Mouse (Mus musculus) cerebellum, postnatal 36 days (tissue): ENCODE measurements around the gene Ermp1.

Experiments used
- DNase-seq, 2 experiments: peaks; one replicate each; pipeline ENCODE4 v3.0.0; 2021 to 2022; ENCODE audit warnings: mixed read lengths in 2 of 2

The Ermp1 gene

DNA sequence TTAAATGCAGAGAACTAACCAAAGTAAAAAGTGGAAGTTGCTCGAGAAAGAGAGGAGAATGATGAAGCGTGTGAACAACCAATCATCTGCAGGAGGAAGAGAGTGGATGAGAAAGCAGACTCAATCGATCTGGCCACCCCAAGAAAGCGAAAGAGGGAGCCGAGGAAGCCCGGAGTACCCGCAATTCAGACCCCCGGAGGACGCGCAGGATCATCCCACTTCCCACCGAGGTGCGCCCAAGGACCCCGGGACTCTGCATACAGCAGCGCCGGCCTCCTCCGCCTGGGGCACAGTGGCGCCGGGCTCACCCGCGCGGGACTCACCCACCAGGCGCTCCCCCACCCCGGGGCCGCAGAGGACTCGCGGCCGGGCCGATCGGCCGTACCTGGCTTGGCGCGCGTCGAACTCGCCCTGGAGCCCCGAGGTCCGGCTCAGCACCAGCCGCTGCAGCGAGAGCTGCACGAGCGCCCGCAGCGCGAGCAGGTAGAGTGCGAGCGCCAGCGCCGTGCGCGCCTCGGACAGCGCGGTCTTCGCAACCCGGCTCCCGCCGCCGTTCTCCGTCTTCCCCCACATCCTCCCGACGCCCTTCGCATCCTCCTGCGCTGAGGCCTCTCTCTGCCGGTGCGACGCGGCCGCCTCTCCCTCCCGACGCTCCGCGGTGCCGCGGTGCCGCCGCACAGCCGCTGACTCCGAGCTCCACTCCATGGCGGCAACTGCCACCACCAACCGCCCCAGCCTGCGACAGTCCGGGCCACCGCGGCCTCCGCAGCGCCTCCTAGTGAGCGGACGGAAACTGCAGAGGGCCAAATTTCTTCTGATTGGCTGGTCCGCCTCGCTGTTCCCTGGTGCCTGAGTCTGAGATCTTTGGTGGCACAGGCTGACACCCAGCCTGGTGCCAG, at the start of gene Ermp1:
Gene Ermp1, minus strand, starts transcription at position 765 of the 899 bp plus-strand sequence.
- DNase-seq: peak; percentile 99 to 100

DNA sequence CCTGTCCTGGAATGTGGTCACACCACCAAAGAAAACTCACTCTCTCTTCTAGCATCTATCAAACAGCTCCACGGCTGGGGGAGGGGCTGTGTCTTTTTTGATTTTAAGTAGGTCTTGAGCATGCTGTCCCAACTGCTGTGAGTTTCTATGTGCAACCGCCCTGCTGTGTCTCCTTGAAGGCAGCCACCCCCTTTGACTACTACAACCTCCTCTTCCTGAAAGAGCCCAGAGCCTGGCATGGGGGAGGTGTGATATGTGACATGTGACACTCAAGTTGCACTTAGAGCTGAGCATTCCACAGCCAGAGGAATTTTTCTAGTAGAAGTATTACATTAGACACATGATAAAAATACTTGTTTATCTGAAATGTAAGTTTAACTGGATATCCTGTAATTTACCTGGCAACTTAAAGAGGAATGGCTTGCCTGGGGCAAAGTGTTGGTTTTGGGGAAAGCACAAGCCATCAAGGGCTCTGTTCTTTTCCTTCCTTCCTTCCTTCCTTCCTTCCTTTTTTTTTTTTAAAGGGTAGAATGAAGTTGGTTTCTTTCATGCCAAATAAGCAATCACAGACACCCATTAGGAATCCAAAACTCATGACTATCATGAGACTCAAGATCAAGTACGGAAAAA, 49.1 kb upstream of the Ermp1 start, which contains the start of gene Mlana:
Gene Mlana, plus strand, starts transcription at position 580 of the 630 bp plus-strand sequence.
- DNase-seq: no peak

DNA sequence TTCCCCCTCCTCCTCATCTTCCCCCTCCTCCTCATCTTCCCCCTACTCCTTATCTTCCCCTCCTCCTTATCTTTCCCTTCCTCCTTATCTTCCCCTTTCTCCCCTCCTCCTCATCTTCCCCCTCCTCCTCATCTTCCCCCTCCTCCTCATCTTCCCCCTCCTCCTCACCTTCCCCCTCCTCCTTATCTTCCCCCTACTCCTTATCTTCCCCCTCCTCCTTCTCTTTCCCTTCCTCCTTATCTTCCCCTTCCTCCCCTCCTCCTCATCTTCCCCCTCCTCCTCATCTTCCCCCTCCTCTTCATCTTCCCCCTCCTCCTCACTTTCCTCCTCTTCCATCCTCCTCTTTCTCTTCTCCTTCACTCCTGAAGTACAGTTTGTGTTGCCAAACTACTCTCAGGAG, 48.6 kb upstream of the Ermp1 start:
- DNase-seq: no peak

DNA sequence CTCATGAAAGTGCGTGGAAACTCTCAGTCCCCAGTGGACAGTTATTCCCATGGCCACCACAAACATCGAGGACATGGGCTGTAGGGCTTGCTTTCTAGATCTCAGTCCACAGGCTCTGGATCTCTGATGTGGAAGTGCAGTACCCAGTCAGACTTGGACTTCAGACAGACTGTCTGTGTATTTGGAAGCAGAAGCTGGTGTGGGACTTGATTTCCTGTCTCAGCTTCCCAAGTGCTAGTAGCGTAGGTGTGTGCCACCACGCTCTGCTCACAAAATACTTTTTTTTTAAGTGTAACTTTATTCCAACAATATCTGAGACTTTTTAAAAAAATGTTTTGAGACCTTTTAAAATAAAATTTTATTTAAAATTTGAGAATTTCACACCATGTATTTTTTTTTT, 48.1 kb upstream of the Ermp1 start:
- DNase-seq: no peak

DNA sequence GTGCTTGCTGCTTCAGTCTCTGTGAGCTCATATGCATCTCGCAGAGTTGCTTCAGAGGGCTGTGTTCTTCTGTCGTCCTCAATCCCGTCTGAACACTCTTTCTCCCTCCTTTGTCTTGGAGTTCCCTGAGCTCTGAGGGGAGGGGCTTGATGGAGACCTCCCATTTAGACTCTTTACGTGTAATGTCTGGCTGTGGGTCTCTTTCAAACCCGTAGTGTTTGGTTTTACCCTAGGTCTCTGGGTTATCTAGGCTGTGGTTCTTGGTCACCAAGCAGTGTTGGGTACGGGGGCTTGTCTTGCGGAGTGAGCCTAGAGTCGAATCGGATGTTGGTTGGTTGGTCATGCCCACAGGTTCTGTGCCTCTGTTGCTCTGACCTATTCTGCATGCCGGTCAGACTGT, 46.9 kb upstream of the Ermp1 start:
- no peak for DNase-seq

DNA sequence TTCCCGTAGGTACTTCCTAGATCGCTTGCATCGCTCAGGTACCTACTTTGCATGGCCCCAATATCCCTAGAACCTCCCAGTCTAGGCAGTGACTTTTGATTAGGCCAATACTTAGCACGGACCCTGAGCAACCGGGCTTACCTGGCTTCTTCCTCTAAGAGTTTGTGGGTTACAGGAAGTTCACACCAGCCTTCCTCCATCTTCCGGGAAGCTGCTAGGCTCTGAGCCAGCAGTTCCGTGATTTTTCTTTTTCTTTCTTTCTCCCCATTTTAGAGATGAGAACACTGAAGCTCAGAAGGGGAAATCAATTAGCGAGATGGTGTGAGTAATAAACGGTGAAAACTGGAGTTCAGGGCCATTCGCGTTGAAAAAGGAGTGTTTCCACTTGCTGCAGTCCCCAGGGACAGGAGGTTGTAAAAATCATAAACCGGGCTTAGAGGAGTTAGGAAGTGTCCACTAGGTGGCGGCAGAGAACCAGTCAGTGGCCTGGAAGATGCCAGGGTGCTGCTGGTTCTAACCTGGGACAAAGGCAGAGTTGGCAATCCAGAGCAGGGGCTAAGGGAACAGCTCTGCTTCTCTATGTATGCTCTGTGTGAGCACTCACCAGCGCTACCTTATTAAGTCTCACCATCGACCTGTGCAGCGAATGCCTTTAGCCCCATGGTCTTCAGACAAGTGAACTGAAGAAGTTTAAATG, 35.8 kb upstream of the Ermp1 start:
- DNase-seq: peak; percentile 82 to 88

DNA sequence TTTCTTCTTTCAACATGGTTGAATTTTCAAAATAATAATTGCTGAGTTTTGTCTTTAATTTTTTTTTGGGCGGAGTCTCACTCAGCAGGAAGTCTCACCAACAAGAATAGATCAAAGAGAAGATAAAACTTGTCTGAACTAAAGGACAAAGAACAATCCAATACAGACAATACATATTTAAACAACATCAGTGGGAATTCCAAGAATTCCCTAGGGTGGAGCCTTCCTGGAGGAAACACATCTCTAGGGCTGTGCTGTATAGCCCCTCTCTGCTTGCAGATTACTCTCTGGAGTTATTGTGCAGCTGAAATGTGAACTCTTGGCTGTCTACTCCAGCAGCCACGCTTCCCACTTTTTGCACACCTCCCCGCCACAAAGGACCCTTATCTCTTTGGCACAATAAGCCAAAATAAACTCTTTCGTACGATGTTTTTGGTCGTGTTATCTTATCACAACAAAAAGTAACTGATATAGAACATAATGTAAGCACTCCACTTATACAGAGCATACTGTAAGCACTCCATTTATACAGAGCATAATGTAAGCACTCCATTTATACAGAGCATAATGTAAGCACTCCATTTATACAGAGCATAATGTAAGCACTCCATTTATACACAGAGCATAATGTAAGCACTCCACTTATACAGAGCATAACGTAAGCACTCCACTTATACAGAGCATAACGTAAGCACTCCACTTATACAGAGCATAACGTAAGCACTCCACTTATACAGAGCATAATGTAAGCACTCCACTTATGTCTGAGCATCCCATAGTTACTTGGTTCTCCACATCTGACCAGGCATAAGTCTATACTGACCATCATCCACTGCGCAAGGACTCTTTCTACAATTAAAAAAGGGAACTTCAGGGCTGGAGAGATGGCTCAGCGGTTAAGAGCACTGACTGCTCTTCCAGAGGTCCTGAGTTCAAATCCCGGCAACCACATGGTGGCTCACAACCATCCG, 32.3 kb upstream of the Ermp1 start:
- no peak for DNase-seq

DNA sequence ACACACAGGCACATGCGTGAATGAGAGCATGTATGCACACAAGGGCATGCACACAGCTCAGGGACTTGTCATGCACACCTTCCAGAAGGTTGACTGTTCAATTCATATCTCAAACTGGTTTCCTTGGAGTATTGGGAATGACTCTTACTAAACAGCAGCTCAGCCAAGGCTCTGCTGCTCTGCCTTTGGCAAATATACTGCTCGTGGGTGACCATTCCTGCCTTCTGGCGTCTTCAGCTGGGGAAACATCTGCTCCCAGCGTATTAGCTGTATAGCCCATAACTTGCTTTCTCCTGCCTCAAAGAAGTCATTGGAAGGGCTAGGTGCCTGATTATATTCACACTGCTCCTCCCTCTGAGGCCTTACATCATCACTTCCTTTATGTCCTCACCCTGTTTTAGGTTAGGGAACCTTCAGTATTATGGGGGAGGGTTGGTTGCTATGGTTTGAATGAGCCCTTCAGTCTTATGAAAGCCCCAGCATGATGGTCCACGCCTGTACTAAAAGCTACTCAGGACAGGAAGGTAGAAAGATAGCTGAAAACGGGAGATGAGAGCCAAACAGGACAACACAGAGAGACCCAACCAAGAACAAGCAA, 30.1 kb upstream of the Ermp1 start:
- DNase-seq: no peak

DNA sequence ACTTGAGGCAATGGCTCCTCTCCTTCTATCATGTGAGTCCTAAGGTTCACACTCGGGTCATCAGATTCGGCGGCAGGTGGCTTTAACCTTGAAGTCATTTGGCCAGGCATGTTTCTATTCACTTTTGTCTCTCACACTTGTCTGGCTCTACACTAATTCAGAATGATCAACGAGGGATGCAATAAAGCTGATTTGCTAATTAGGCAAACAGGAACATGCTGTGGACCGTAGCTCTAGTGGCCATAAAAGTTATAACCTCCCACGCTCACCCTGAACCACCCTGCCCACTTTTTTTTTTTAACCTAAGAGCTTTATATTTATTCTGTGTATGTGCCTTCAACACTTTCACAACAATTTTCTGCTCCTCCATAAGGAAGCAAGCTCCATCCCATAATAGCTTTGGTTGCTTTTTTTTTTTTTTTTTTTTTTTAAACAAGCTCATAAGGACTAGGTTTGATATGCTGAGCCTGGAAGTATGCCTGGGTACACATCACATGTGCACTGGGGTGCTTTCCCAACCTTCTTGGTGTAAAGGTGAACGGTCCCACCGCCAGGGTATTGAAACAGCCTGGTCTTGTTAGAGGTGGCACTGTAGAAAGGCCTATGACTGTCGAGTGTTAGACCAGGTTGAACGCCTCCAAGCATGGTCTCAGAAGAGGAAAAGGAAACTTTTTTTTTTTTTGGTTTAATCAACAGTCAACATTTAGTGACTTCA, 28.4 kb upstream of the Ermp1 start:
- no peak for DNase-seq

DNA sequence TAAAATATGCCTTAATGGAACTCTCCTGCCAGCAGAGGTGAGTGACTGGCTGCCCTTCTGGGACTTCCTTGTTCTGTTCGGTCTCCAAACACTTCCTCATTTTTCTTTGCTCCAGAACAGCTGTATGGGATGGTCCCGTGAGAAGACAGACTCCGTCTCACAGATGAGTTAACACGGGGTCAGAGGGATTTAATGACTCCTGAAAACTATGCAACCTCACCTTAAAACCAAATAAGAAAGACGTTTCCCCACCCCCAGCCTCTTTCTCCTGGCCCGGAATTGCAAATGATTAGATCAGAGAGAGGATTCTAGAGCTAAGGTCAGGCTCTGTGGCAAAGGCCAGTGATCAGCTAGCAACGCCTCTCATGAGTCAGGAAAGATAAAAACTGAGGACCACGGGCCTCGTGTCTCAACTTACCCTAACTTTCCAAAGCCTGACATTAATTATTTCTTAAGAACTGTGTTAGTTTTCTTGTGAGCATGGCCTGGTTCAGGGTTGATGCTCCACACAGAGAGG, 27.4 kb upstream of the Ermp1 start:
- no peak for DNase-seq

DNA sequence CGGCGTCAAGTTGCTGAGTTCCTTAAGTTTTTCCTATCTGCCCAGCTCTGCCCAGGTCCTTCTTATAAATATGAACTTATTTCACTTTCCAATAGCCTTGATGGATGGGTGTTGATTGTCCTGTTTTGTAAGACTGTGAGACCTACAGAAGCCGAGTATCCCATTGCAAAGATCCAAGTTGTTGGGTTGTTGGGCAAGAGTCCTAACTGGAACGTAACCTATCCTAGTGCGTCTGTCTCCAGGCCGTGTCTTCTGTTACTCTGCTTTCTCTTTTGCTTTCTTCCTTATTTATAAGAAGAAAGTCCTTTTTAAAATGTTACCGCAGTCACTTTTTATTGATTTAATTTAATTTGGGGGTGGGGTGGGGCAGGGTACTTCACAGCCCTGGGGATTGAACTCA, 26.7 kb upstream of the Ermp1 start:
- no peak for DNase-seq

DNA sequence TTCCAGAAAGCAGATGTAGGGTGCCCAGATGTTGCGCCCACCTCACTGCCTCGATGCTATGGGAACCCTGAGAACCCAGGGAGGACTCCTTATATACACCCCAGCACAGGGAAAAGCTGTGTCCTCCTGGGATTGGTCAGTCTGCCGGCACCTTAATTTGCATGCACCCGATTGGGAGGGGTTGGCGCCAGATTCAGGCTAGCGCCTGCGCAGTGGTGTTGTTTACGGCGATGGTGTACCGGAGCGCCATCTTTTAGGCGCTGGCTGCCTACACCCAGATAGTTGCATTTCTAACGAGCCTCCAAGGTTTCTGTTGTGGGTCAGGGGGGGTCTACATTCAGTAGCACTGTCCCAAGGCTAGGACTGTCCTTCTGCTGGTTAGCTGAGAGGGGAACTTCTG, 24.4 kb upstream of the Ermp1 start:
- DNase-seq: no peak

DNA sequence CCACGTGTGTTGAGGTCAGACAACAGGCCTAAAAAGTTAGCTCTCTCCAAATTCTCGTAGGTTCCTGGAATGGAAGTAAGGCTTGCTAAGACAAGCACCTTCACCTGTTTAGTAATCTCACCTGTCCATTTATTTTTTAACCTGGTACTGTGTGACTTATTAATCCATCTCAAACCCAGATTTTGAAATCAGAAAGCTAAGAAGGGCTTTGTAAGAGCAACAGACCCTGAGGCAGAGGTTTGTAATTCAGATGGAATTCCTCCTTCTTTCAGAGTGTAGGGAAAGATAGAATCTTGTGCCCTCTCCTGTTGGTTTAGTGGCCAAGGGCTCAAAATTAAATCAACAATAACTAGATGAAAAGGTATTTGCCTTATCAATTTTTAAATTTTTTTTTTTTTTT, 22.9 kb upstream of the Ermp1 start:
- no peak for DNase-seq

DNA sequence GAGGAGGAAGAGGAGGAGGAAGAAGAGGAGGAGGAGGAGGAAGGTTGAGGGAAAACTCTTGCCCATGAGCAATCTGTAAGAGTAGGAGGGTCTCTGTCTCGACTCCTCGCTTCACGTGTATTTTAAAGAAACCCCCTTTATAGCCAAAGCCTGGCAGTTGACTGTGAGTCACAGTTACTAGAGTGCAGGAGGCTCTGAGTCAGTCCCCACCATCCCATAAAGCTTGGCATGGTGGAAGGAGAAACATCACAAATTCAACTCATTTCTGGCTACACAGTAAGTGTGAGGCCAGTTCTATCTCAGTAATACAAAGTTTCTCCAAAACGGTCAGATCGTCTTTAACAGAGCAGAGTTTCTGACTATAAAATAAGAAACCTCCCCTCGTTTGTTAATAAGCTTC, 22.0 kb upstream of the Ermp1 start:
- no peak for DNase-seq

DNA sequence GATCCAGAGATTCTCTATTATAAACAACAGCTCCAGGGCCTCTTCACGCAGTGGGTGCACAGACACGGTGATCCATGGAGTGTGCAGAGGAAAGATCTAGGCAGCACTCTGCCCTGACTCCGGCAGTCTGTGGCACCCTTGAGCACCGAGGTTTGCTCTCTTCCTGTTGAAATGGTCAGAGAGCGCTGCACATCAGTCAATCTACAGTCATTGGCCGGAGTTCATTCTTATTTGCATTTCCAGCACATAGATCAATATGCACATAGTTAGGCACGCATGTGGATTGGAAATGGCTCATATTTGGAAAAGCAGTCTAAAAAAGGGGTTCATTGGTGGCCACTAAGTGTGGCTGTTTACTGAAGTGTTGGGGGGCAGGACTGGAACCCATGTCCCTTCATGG, 19.9 kb upstream of the Ermp1 start:
- DNase-seq: no peak

DNA sequence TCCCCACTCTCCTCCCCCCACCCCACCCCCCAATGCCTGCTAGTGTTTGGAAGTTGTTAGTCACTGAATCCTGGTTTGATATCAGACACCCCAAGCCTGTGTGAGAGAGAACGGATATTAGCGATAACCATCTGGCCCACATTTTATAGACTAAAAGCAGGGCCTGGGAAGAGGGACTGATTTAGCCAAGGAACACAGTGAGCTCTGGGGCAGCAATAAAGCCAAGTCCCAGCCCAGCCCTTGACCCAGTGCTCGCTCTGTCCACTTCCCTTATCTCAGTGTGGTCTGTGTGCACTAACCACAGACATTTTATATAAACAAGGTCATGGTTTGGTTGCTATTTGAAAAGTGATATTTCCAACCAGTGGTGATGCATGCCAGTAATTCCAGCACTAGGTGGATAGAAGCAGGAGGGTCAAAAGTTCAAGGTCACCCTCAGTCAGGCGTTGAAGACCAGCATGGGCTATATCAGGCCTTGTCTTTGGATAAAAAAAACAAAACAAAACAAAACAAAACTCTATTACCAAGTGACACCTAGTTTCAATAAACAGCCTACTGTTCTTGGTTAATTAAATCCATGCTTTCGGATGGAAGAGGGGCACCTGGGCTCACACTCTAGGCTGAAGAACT, 18.9 kb upstream of the Ermp1 start:
- DNase-seq: no peak

DNA sequence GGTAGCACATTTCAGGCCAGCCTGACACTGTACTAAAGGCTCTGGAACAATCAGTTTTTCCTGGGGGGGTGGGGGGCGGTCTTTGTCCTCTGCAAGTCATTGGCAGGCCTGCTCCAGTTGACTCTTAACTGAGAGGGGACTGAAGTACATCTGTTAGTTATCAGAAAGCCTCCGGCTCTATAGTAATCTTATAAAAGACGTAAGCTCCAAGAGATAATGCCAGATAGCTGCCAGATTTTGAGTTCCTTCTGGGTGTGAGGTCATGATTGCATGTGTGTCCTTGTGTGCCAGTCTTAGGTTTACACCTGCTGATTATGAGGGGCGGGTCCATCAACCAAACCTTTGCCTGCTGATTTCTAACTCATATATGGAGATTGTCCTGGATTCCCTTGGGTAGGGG, 17.9 kb upstream of the Ermp1 start:
- DNase-seq: no peak

DNA sequence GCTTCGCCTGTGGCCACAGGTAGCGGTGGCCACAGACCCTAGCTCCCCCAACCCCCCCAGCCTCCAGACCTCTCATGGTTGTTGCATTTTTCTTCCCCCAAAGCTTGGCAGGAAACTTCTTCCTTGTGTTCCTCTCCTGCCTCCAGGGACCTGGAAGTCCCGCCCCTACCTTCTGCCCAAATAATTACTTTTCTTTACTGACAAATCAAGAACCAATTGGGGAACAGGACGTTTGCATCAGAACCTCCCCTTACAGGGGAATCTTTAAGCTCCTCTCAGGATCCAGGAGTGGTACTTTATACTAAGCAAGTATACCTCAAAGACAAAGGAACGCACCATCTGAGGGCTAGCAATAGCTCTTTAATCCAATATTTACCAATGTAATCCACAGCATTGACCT, 16.7 kb upstream of the Ermp1 start:
- DNase-seq: no peak

DNA sequence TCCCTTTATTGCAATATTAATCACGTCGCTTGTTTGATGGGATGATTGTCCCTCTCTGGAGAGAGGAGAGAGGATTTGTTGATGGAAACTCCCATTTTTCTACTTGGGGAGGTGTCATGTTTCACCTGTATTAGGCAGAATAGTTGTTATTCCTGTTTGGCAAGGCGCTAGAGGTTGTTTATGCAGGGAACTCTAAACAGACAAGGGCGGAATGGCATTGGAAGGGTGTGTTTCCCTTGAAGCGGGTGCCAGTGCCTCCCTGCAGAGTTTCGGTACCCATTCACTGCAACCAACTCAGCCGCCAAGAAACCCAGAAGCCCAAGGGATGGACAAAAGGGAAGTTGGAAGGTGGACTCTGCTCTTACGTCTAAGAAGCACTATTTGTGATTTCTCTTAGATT, 15.6 kb upstream of the Ermp1 start:
- DNase-seq: no peak

DNA sequence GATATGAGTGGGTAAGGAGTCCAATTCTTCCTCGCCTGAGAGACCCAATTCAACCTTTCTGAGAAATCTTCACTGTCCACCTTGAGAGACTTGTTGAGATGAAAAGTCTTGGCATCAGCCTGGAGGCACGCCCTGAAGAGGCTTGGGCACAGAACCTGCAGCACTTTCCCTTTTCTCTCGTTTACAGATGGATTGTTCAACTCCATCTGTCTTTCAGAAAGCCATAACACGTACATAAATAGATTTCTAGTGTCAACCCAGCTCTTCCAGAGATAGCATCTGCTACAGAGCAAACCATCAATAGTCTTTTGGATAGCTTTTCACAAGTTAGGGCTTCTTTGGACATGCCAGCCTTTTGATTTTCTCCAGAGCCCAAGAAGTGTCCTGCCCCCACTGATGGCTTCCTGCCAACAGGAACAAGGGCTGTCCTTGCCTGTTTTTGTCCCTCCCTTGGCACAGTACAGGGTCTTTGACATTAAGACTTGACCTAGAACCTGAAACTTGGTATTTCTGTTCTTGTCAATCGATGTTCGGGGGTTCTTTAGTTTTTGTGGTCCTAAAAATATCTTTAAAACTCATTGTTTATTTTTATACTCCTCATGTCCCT, 13.9 kb upstream of the Ermp1 start:
- DNase-seq: no peak
